In the genomic region with DNA sequence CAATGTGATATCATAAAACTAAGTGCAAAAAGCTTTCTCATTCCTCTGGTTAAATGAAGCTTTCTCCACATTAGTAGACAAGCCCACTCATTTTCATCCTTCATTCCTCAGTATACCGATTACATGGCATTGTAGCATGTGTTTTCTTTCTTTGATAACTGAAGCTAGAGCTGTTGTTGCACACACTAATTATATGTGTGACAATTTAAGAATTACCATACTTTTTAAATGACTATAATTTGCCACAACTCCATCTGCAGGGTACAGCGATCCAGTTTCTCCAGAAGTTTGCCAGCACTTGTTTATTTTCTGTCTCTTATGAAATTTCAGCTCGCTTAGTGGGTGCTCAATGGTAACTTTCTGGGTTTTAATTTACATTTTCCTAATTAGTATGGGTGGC, we compare ENCODE assay signal across 23 mouse cellular contexts.
"Had no signal": no experiment of that assay in that cellular context is flagged by ENCODE, and none has a peak within 500 bp of the region (broad histone marks: within the 10 kb centered on the region; RNA-seq: fewer than 3 reads in every experiment).

No protein-coding gene starts in this region.

- H3K27me3 ChIP-seq: kidney, embryonic 15.5 days; limb, embryonic 13.5 days; liver, embryonic 12.5 days; liver, embryonic 15.5 days; lung, embryonic 15.5 days; megakaryocyte, embryonic 14.5 days; midbrain, embryonic 13.5 days; neural tube, embryonic 13.5 days had no signal

- ATAC-seq: liver, embryonic 12.5 days; midbrain, embryonic 13.5 days; midbrain, embryonic 16.5 days had no signal

- H3K4me2 ChIP-seq: kidney, embryonic 15.5 days; limb, embryonic 13.5 days; liver, embryonic 12.5 days; liver, embryonic 15.5 days; lung, embryonic 15.5 days; midbrain, embryonic 13.5 days; neural tube, embryonic 13.5 days had no signal

- H3K4me1 ChIP-seq: kidney, embryonic 15.5 days; limb, embryonic 10.5 days; limb, embryonic 13.5 days; liver, embryonic 12.5 days; liver, embryonic 15.5 days; lung, embryonic 15.5 days; megakaryocyte, embryonic 14.5 days; midbrain, embryonic 10.5 days; midbrain, embryonic 13.5 days; neural tube, embryonic 13.5 days had no signal

- DNase-seq: kidney, adult 8-10 months; kidney, postnatal 10 days; kidney, postnatal 36 days; liver; lung, adult 18-20 months; lung, postnatal 10 days; lung, postnatal 36 days; retina, postnatal 1 day; right cerebral cortex, postnatal 25 days; thymus, postnatal 25 days had no signal

- H3K9me3 ChIP-seq: kidney, embryonic 15.5 days; limb, embryonic 10.5 days; limb, embryonic 13.5 days; liver, embryonic 12.5 days; liver, embryonic 15.5 days; lung, embryonic 15.5 days; megakaryocyte, embryonic 14.5 days; midbrain, embryonic 10.5 days; midbrain, embryonic 13.5 days; neural tube, embryonic 13.5 days had no signal

- H3K36me3 ChIP-seq: kidney, embryonic 15.5 days; limb, embryonic 10.5 days; limb, embryonic 13.5 days; liver, embryonic 12.5 days; liver, embryonic 15.5 days; lung, embryonic 15.5 days; midbrain, embryonic 10.5 days; midbrain, embryonic 13.5 days; neural tube, embryonic 13.5 days had no signal

- H3K9ac ChIP-seq: kidney, embryonic 15.5 days; limb, embryonic 13.5 days; liver, embryonic 12.5 days; liver, embryonic 15.5 days; lung, embryonic 15.5 days; midbrain, embryonic 13.5 days; neural tube, embryonic 13.5 days had no signal

- H3K4me3 ChIP-seq: kidney, embryonic 15.5 days; limb, embryonic 10.5 days; limb, embryonic 13.5 days; liver, embryonic 12.5 days; liver, embryonic 15.5 days; lung, embryonic 15.5 days; megakaryocyte, embryonic 14.5 days; midbrain, embryonic 10.5 days; midbrain, embryonic 13.5 days; myocyte; neural tube, embryonic 13.5 days had no signal

- H3K27ac ChIP-seq: kidney, embryonic 15.5 days; limb, embryonic 10.5 days; limb, embryonic 13.5 days; liver, embryonic 12.5 days; liver, embryonic 15.5 days; lung, embryonic 15.5 days; midbrain, embryonic 10.5 days; midbrain, embryonic 13.5 days; neural tube, embryonic 13.5 days; stomach, postnatal 0 days had no signal
